Mouse (Mus musculus) CH12.LX (cell line): ENCODE data around the gene Ifi35.

Experiments used
- BHLHE40 ChIP-seq: IDR thresholded peaks from 2 replicates; pipeline ENCODE4 v1.6.1; 2011; ENCODE audit warnings: mild to moderate bottlenecking, low read depth, low read length, improper control_type of control experiment
- CTCF ChIP-seq, 2 experiments: IDR thresholded peaks in 1 of 2; conservative IDR thresholded peaks in 1 of 2; 2 replicates each; pipeline ENCODE4 v1.5.1; 2011 to 2012; ENCODE audit warnings: low read depth in 2 of 2, low read length in 2 of 2, improper control_type of control experiment in 1 of 2, inconsistent platforms in 1 of 2, mild to moderate bottlenecking in 1 of 2, moderate library complexity in 1 of 2
- POLR2A ChIP-seq: IDR thresholded peaks from 2 replicates; pipeline ENCODE4 v1.6.1; 2011; ENCODE audit warnings: low read depth, mild to moderate bottlenecking, improper control_type of control experiment, low read length
- RCOR1 ChIP-seq: conservative IDR thresholded peaks from 2 replicates; pipeline ENCODE4 v1.6.1; 2012; ENCODE audit warnings: low read depth, mild to moderate bottlenecking, inconsistent platforms, low read length, improper control_type of control experiment

DNA sequence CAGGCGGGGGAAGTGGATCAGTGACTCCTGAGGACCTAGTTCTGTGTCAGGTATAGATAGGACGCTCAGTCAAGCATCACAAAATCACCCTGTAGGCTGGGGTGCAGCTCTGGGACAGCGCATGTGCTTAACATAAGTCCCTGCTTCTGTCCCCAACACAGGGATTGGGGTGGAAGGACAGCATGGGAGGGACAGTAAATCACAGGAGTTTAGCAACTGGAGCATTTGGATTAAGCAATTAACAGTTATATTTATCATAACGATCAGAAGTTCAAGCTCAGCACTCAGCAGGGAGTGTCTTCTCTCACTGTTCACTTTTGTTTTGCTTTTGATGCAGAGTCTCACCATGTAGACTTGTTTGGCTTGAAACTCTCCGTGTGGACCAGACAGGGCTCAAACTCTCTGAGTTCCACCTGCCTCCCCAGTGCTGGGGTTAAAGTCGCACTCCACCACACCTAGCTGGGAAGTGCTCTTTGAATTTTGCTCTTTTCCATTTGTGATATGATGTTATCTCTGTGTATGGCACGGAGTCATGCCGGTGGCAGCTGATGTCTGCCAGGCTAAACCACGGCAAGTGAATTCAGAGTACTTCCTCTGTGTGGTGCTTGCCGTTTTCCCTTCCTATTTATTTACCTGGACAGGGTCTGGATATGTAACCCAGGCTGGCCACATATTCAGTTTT is 4.0 kb downstream of the Ifi35 start:
- TF ChIP-seq BHLHE40 (no peak), POLR2A (no peak), RCOR1 (no peak), CTCF (conservative IDR thresholded peaks at IDR 0.05 in 1 of 2, IDR thresholded peaks at IDR 0.05 in 1 of 2; ENCODE audit: low read depth in 2 of 2, low read length in 2 of 2) (no peak)
